Mouse (Mus musculus): ENCODE measurements at regions not wholly inside any gene's neighbourhood (a gene's known extent, or its start where the extent isn't known, plus 50 kb on each side); places are given as distances from the start of the nearest gene placed in this dataset.

- no peak for DNase-seq (ENCODE audit: low spot score in 2 of 2)
Observed at GRCm38 (mm10) chr2:169524429-169524828, 63.1 kb downstream of the Gm11011 start.

GRCm38 (mm10) chr2:169519941-169520340, 67.6 kb downstream of the Gm11011 start:
- DNase-seq (ENCODE audit: low spot score in 2 of 2): no peak

GRCm38 (mm10) chr2:169515350-169515749, 72.2 kb downstream of the Gm11011 start:
- DNase-seq (ENCODE audit: low spot score in 2 of 2): no peak

- DNase-seq (ENCODE audit: low spot score in 2 of 2): no peak
Observed at GRCm38 (mm10) chr2:169510741-169511140, 76.8 kb downstream of the Gm11011 start.

DNA sequence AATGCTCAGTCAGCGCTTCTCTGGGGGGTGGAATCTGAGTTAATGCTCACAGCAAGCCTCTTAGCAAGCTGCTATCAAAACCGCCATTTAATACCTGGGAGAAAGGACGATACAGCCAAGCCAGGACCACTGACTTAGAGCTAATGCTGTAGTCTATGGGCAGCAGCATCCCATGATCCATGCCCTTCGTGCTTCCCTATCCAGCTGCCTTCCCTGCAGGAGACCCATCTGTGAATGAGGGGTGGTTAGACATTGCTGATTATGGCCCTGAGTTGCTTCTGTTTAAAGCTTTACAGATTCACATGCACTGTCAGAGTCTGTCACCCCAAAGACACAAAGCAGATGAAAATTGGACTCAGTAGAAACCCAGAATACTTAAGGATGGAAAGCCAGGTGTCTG, 78.1 kb downstream of the Gm11011 start:
- DNase-seq (ENCODE audit: low spot score in 2 of 2): no peak

DNA sequence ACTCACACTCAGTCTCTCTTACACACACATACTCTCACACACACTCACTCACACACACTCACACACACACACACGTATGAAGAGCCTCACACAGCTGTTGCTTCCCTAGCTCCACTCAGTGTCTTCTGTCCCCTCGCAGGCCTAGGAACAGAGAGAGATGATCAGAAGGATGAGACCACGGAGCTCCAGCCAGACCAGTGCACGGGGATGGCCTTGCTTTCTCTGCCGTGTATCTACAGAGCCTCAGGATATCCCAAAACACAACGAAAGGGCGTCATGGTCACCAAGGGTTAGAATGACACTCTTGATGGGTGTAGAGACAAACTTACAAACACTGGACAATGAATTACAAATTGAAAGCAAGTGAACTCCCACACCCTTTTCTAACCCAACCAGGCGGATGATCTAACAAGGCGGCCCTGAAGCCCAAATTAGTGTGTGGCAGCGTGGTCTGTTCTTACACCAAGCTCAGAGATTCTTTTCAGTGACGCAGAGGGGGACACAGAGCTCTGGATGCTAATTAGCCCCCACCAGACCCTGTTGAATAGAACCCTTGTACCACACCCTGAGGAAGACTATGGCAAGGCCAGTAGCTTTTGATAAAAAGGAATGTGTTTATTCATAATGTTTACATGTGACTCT, 83.0 kb downstream of the Gm11011 start:
- no peak for DNase-seq (ENCODE audit: low spot score in 2 of 2)

DNA sequence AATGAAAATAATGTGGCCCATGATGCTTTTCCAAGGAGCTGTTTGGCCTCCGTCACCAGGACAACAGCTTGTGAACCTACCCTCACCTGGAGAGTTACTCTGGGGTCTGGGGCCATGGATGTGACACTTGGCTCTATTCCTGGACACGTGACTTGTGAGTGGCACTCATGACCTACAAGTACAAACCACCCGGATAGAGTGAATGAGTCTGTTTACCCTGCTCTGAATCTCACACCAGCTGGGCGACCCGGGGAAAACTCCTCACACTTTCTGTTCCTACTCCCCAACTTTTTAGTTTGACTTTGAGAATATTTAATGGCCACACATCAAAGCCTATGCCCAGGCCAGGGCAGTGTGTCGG, 84.0 kb downstream of the Gm11011 start:
- DNase-seq (ENCODE audit: low spot score in 2 of 2): no peak

DNA sequence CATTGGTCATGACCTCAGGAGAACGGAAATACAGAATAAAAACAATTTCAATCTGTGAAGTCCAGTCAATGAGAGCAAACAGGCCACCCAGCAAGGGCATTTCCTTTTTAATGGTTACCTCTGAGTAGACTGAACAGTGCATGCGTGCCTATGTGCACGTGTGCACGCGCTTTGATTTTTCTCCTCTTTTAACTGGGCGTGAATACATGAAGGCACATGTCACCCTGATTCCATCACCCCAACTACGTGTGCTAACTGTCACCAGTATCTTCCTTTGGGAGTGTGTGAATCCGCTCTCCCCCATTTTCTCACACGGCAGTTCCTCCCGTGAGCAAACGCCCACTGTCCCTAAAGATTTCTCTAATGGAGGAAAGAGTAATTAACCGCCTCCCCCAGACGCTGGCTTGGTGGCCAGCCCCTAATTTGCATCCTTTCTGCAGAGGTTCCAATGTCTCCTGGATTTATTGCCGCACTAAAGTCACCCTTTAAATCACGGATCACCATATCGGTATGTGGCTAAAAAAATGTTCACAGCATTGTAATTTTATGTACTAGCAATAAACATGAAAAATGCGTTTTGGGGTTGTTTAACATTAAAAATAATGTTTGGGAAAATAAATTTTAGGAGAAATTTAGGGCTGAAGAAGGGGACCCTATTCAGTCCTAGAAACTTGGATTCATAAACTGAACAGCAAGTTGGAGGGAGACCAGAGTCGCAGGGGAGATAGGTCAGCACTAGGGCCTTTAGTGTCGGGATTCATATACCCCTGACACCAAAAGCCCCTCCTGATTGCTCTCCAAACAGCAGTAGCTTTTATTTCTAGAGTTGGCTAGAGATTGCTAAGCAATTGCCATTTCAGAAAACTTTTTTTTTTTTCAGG, 84.6 kb downstream of the Gm11011 start:
- DNase-seq (ENCODE audit: low spot score in 2 of 2): no peak

- no peak for DNase-seq (ENCODE audit: low spot score in 2 of 2)
Observed at GRCm38 (mm10) chr2:169501736-169502340, 85.7 kb downstream of the Gm11011 start.

DNA sequence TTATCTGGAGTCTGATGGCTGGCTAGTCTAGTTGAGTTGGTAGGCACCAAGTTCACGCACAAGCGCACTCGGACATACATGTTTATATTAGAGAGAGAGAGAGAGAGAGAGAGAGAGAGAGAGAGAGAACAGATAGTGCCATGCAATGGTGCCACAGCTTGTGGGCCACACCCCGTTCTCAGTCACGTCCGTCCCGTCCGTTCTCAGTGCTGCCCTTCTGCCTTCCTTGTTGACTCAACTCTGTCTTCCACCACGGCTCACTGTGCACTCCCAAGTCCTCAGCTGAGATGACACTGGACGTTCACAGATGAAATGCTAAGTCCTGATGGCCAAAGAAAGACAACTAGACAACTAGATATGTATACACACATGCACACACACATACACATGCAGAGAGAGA, 92.2 kb downstream of the Gm11011 start:
- DNase-seq (ENCODE audit: low spot score in 2 of 2): no peak

- no peak for DNase-seq (ENCODE audit: low spot score in 2 of 2)
Observed at GRCm38 (mm10) chr2:169494503-169495311, 92.8 kb downstream of the Gm11011 start.

DNA sequence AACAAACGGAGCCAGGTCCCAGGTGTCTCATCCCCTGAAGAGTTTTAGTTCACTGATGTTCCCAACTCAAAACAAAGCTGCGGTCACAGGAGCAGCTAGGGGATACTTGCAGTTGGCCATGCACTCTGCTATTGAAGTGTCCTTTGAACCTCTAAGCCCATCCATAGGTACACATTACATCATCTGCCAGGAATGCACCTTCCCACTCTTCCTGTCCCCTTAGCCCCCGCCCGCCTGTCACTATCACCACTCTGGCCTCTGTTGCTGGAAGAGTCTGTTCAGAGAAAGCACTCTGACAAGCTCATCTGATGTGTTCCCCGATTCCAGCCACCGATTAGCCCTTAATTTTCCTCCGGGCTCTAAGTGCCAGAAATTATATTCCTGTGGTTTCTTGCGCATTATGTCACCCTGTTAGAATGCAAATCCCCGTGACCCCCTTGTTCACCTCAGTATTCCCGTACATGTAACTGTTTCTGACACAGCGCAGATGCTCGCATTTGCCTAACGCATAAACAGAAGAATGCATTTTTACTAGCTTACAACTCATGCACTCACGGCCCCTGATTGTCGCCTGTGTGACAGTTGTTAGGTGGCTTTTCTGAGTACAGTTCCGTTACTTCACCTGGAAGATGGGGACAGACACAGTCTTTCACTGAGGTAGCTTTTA, 93.8 kb downstream of the Gm11011 start:
- DNase-seq (ENCODE audit: low spot score in 2 of 2): no peak

- DNase-seq (ENCODE audit: low spot score in 2 of 2): peak; percentile 11 to 43
Observed at GRCm38 (mm10) chr2:169483934-169484333, 103.6 kb downstream of the Gm11011 start.

GRCm38 (mm10) chr2:169481731-169482465, 105.6 kb downstream of the Gm11011 start:
- DNase-seq (ENCODE audit: low spot score in 2 of 2): peak; percentile 35 to 41

DNA sequence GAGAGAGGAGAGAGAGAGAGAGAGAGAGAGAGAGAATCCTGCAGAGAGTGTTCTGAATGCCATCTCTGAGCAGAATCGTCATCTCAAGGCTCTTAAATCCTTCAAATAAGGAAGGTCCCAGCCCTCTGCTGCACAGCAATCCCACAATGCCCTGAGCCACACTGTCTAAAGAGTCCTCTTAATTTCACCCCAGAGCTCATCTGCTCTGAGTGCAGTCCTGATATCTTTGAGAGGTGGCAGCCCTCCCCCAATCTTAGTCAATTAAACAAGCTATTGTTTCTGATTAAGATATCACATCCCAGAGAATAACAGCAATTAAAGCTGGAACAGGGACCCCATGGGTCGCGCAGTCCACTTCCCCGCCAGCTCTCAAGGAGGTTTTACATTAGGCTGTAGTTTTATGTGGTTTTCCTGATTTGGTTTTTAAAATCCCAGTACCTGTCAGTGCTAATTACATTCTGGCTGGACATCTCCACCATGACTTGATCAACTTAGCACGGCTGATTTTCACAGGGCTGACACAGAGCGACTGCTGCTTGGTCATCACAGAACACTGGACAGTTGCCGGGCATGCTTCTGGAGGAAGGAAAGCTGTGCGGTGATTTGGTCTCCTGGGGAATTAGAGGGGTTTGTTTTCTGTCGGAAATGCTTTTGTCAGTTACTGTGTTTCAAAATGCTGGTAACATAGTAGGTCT, 113.0 kb downstream of the Gm11011 start:
- no peak for DNase-seq (ENCODE audit: low spot score in 2 of 2)

DNA sequence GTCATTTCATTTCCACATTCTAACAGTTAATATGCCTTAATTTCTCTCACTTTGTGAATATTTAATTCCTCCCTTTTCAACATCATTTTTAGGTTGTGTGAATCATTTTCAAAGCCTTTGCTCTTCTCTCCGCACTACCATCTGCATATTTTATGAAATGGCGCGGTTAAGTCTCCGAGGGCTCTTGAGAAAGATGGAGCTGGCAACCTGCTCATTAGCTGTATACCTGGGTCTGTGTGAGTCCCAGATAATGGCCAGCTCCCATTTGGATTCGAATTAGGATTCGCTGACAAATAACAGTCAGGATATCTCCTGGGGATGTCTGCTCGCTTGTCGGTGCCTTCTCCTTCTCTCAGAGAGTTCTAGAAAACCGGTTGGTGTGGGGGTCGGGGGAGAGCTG, 118.0 kb downstream of the Gm11011 start:
- DNase-seq (ENCODE audit: low spot score in 2 of 2): no peak

- no peak for DNase-seq (ENCODE audit: low spot score in 2 of 2)
Observed at GRCm38 (mm10) chr2:169467621-169468020, 119.9 kb downstream of the Gm11011 start.

DNA sequence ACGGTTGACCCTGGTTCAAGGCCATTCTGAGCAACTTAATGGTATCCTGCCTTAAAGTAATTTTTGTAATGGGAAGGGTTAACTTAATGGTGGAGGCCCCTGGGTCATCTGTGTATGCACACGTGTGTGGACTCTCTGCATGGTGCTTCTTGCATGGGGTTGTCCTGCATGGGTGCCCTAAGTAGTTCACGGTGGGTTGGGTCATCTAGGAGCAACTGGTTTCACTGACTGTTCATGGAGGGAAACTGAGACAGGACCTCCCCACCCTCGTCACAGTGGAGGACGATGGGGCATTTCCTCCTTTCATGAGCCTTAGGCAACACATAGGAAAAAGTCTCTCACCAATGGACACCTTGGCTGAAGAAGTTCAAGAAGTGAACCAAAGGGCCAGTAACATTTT, 123.4 kb downstream of the Gm11011 start:
- DNase-seq (ENCODE audit: low spot score in 2 of 2): no peak

GRCm38 (mm10) chr2:169461491-169462039, 126.0 kb downstream of the Gm11011 start:
- no peak for DNase-seq (ENCODE audit: low spot score in 2 of 2)

- DNase-seq (ENCODE audit: low spot score in 2 of 2): no peak
Observed at GRCm38 (mm10) chr2:169452956-169453355, 134.6 kb downstream of the Gm11011 start.
